Mouse (Mus musculus) liver, adult (tissue): ENCODE data around the gene Nudt3.

Experiments
- GATA4 ChIP-seq: IDR thresholded peaks from 2 replicates; pipeline ENCODE4 v1.6.1; 2014; ENCODE audit warnings: mild to moderate bottlenecking, low read length; ENCODE audit not compliant: insufficient replicate concordance

Nudt3 gene

GRCm38 (mm10) chr17:27551393-27551940 is 71.8 kb downstream of the Nudt3 start:
- TF ChIP-seq GATA4 = no peak

- no peak for TF ChIP-seq GATA4
Observed at GRCm38 (mm10) chr17:27549234-27549633, 74.1 kb downstream of the Nudt3 start.

GRCm38 (mm10) chr17:27547253-27547868 is 75.9 kb downstream of the Nudt3 start:
- TF ChIP-seq GATA4 = no peak; the same call in 1 of the 2 replicates

DNA sequence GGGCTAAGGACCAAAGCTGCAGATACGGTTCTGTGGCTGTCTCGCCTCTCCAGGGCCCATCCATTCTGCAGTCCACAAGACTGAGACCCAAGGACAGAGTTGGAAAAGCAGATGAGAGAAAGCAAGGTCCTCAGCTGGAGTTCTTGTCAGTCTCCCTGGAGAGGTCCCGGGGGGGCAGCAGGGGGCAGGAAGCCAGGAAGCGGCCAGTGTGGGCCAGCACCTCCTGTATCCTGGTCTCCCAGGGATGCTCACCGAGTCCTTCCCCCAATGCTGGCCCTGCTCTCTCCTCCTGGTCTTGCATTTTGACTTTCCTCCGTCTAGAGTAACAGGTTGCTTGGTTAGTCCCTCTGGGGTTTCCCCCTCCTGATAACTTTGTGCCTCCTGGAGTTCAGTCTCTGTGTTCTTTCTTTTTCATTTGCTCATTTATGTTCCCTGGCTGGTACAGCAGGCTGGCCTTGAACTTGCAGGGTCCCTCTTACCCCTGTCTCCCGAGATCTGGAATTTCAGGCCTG is 76.7 kb downstream of the Nudt3 start:
- TF ChIP-seq GATA4 = no peak

GRCm38 (mm10) chr17:27545991-27546390 is 77.3 kb downstream of the Nudt3 start:
- TF ChIP-seq GATA4 = no peak

DNA sequence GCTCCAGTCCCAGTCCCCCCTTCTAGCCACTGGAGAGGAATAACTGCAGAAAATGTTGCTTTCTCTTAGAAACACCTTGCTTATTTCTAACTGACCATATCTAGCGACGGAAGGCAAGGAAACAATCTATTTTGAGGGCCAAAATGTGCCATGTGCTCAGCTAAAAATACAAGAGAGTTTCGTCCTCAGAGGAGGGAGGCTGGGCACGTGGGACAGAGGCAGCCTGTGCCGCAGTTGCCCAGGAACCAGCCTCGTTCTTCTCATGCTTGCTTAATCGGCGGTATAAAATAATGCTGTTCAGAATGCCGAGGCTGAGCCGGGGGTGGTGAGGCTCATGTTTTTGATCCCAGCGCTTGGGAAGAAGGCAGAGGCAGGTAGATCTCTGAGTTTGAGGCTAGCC is 78.7 kb downstream of the Nudt3 start:
- no peak for TF ChIP-seq GATA4

GRCm38 (mm10) chr17:27541984-27542383 is 81.3 kb downstream of the Nudt3 start:
- TF ChIP-seq GATA4 = no peak

GRCm38 (mm10) chr17:27541261-27541660 is 82.0 kb downstream of the Nudt3 start:
- TF ChIP-seq GATA4 = no peak

- no peak for TF ChIP-seq GATA4
Observed at GRCm38 (mm10) chr17:27534718-27535117, 88.6 kb downstream of the Nudt3 start.

DNA sequence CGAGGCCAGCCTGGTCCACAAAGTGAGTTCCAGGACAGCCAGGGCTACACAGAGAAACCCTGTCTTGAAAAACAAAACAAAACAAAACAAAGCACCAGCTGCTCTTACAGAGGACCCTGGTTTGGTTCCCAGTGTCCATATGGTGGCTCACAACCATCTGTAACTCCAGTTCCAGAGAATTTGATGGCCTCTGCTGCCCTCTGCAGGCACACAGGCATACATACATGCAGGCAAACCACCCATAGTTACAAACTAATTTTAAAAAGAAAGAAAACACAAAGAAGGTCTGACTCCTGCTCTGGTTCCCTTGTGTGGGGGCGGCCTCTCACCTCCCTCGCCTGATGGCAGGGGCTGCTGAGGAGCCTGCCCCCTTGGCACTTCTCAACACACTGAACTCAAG is 89.9 kb downstream of the Nudt3 start:
- TF ChIP-seq GATA4 = no peak

DNA sequence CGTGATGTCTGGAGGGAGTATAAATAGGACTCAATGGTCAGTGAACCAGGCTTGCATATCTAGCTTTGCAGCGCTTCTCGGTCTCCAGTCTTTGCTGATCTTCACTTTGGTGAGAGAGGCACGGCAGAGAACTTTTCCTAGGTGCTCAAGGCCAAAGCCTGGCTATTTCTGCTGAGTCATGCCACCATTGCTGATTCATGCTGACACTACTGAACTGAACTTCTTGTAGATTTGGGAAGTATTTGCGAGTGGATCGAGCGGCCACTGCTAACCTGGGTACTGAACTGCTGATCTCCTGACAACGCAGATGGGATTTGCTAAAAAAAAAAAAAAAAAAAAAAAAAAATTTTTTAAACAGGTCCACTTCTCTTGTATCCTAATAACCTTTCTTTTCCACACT is 91.2 kb downstream of the Nudt3 start:
- TF ChIP-seq GATA4 = no peak
